ENCODE assay signal across 9 mouse cellular contexts in the genomic region with DNA sequence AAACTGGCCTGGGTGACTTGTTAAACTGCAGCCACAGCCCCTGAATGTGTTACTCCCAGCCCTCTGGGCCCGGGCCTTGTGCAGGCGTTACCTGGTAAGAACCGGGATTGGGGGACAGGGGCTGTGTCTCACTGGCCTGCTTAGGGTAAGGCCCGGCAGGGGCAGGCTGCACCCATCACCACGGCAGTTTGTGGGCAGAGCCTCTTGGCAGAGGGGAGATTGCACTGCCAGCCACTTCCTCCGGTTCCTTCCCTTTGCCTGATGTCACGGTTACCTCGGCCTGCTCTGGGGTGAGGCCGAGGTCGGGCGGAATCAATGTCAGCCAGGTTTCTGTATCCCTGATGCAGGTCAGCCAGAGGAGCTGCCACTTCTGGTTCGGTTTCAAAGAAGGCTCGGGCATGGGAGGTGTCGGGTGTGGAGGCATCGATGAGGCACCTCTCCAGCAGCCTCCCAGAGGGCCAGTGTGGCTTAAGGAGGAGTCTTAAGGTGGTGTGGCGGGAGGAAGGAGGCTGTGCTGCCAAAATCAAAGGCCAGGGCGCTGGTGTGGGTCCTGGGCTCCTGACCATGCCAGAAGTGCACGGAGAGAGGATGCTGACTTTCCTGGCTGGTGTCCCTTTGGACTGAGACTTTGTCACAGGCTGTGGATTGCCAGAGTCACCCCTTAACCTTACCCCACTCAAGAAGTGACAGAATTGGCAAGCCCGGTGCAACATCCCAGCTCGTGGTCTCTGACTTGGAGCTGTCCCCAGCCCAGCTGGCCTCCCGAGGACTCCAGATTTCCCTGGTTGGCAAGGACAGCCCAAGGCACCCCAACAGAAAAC. TPM values are rescaled to one million over a fixed set of nuclear protein-coding genes. Genes with fewer than 3 reads are reported as not detected.
DNase-seq lines count a peak whose midpoint lies in the region; ATAC-seq lines count a peak whose summit lies in the region.
"Had no signal": no experiment of that assay in that cellular context is flagged by ENCODE, and none has a peak within 500 bp of the region (broad histone marks: within the 10 kb centered on the region; RNA-seq: fewer than 3 reads in every experiment).

No protein-coding gene starts in this region.

- H3K27ac ChIP-seq in lung, embryonic 15.5 days, result no peak overlapping the region

- no peaks in the 10 kb centered on the region for H3K9me3 ChIP-seq in lung, embryonic 15.5 days

- H3K4me3 ChIP-seq in lung, embryonic 15.5 days, result no peak overlapping the region

- peaks cover 29% of the 10 kb centered on the region for H3K4me1 ChIP-seq in lung, embryonic 15.5 days

- DNase-seq in cerebellum, postnatal 4 days (ENCODE audit: low spot score in 2 of 2), result no peak
- DNase-seq in adrenal gland, postnatal 25 days, result peak; percentile 27
- DNase-seq in heart, adult 9 months (ENCODE audit: low spot score in 2 of 2), result peak; percentile 69 to 78
- DNase-seq in thymus, postnatal 25 days, result peak; percentile 56
- no peak for DNase-seq in right cerebral cortex, postnatal 25 days
- no peak for DNase-seq in testis, postnatal 10 days (ENCODE audit: low spot score)

- WGBS in lung, embryonic 15.5 days, result 42% methylated on average over 21 of the region's 21 CpGs

- H3K9ac ChIP-seq in lung, embryonic 15.5 days, result no peak overlapping the region

- peaks cover 18% of the 10 kb centered on the region; the same call in 1 of the 2 replicates for H3K36me3 ChIP-seq in lung, embryonic 15.5 days

- H3K4me2 ChIP-seq in lung, embryonic 15.5 days, result no peak overlapping the region

- peaks cover 42% of the 10 kb centered on the region; the same call in 1 of the 2 replicates for H3K27me3 ChIP-seq in lung, embryonic 15.5 days
- H3K27me3 ChIP-seq: CH12.LX had no signal

- peak; percentile 18; the same call in 1 of the 2 replicates for ATAC-seq in cerebellum, adult (ENCODE audit: insufficient number of reproducible peaks, low FRiP score, low TSS enrichment)
- ATAC-seq in lung, embryonic 15.5 days (ENCODE audit: borderline replicate concordance, extremely low read depth, low FRiP score, low TSS enrichment), result peak; percentile 83

RNA-seq across cellular contexts. Expression of a gene that starts 31.0 kb away (rescaled TPM):
- 15.1 and 16.4 TPM in 2 replicates for total RNA-seq in adrenal gland, postnatal 25 days (2021)
- 0.89 and 1.6 TPM in 2 replicates for polyA plus RNA-seq in lung, embryonic 15.5 days (2015; fragmentation: Nextera tagmentation; extraction: Ambion mirVana)

RNA-seq across cellular contexts. Expression of a gene that starts 56.6 kb away (rescaled TPM):
- total RNA-seq in adrenal gland, postnatal 25 days (2021), result not detected in 2 replicates
- polyA plus RNA-seq in lung, embryonic 15.5 days (2015; fragmentation: Nextera tagmentation; extraction: Ambion mirVana), result 2.9 and 3.8 TPM in 2 replicates

Comparison
In these comparisons a context has a peak if more than half of its experiments do, and no peak if none do; other contexts are left out.
1. DNase-seq: peak in adrenal gland, postnatal 25 days (single experiment), heart, adult 9 months (2 of 2) and thymus, postnatal 25 days (single experiment); none in cerebellum, postnatal 4 days (0 of 2), right cerebral cortex, postnatal 25 days (single experiment) and testis, postnatal 10 days (single experiment).